Mouse (Mus musculus) B cell, adult 67 days (primary cell): ENCODE results near the gene Ifnar1. TPM values are rescaled to one million over a fixed set of nuclear protein-coding genes. Genes with fewer than 3 reads are reported as not detected.

Experiments used
- total RNA-seq, 2 experiments: library from RNA; stranded (reverse); gene quantifications; 4 replicates each; pipeline ENCODE4 v1.2.4; 2023

Ifnar1 gene
- 100 to 1,000 TPM; 160 to 174 TPM for total RNA-seq

GRCm38 (mm10) chr16:91484808-91485700 is at the start of gene Ifnar1:
TSS of gene Ifnar1 (plus strand) at chr16:91485238.

GRCm38 (mm10) chr16:91546836-91547741 is 62.1 kb downstream of the Ifnar1 start, which contains the start of gene Ifngr2:
TSS of gene Ifngr2 (plus strand) at chr16:91547072.

Other genes starting within 250 kb of the Ifnar1 start
- not detected for gene Olig1, start 215.5 kb upstream of the Ifnar1 start, total RNA-seq
- gene Ifnar2, start 112.5 kb upstream of the Ifnar1 start, total RNA-seq = 10 to 100 TPM; 55.8 to 66.2 TPM
- not detected for gene Gm21970, start 93.5 kb upstream of the Ifnar1 start, total RNA-seq
- gene Il10rb, start 79.1 kb upstream of the Ifnar1 start, total RNA-seq = 100 to 1,000 TPM; 110 to 129 TPM
- gene Ifngr2, start 61.8 kb downstream of the Ifnar1 start, total RNA-seq = 10 to 100 TPM; 53.4 to 66.9 TPM
- 10 to 100 TPM; 45.7 to 46.3 TPM for gene Tmem50b, start 112.6 kb downstream of the Ifnar1 start, total RNA-seq
- 1 to 10 TPM; 1.3 to 1.7 TPM for gene Dnajc28, start 133.8 kb downstream of the Ifnar1 start, total RNA-seq
- gene Gart, start 161.7 kb downstream of the Ifnar1 start, total RNA-seq = 10 to 100 TPM; 67.5 to 90.9 TPM
- 100 to 1,000 TPM; 530 to 541 TPM for gene Son, start 162.3 kb downstream of the Ifnar1 start, total RNA-seq
- 10 to 100 TPM; 74.4 to 79.4 TPM for gene Donson, start 203.5 kb downstream of the Ifnar1 start, total RNA-seq
- 10 to 100 TPM; 53.9 to 61.5 TPM for gene Cryzl1, start 243.7 kb downstream of the Ifnar1 start, total RNA-seq
- gene Itsn1, start 244.0 kb downstream of the Ifnar1 start, total RNA-seq = 10 to 100 TPM; 19.9 to 33.8 TPM